16 mouse cellular contexts compared by ENCODE assay signal in genomic region chr4:43170028-43170427, GRCm38 (mm10).
A peak's percentile ranks its signal among the peaks of the same experiment; 100 is the strongest.
DNase-seq lines count a peak whose midpoint lies in the region; TF ChIP-seq lines count a peak whose summit lies in the region.
"Had no signal": no experiment of that assay in that cellular context is flagged by ENCODE, and none has a peak within 500 bp of the region (broad histone marks: within the 10 kb centered on the region; RNA-seq: fewer than 3 reads in every experiment).

No protein-coding gene starts in this region.

- peaks cover 14 to 32% of the 10 kb centered on the region in 2 experiments for H3K4me1 ChIP-seq in MEL (ENCODE audit: control insufficient read depth in 1 of 2, insufficient read depth in 2 of 2, low read length in 2 of 2)

- H3K4me3 ChIP-seq in MEL (ENCODE audit: control insufficient read depth in 1 of 2, insufficient read depth in 1 of 2, low read depth in 2 of 2, low read length in 2 of 2): no peak overlapping the region

- no peak for TF ChIP-seq CTCF in MEL (IDR thresholded peaks at IDR 0.05 in 2 of 3, conservative IDR thresholded peaks at IDR 0.05 in 1 of 3; ENCODE audit: control insufficient read depth in 1 of 3, insufficient read depth in 1 of 3, low read depth in 2 of 3, low read length in 3 of 3, poor library complexity in 1 of 3, severe bottlenecking in 1 of 3)

- no peaks in the 10 kb centered on the region for H3K79me2 ChIP-seq in MEL (ENCODE audit: control insufficient read depth, insufficient read depth, low read length, poor library complexity)

- no peak for TF ChIP-seq RAD21 in MEL (IDR thresholded peaks at IDR 0.05; ENCODE audit: low read depth, low read length)

- peaks cover 0 to 26% of the 10 kb centered on the region in 2 experiments; a peak in 2 of 4 replicates for H3K36me3 ChIP-seq in MEL (ENCODE audit: control insufficient read depth in 1 of 2, insufficient read depth in 2 of 2, low read length in 2 of 2)
- H3K36me3 ChIP-seq: G1E had no signal

- TF ChIP-seq POLR2A in MEL (IDR thresholded peaks at IDR 0.05; ENCODE audit: control insufficient read depth in 1 of 2, insufficient read depth in 1 of 2, low read depth in 1 of 2, low read length in 2 of 2, poor library complexity in 1 of 2): no peak

- no peaks in the 10 kb centered on the region for H3K27me3 ChIP-seq in MEL (ENCODE audit: control insufficient read depth in 1 of 2, insufficient read depth in 2 of 2, low read length in 2 of 2)
- H3K27me3 ChIP-seq: Patski had no signal

- H3K9me3 ChIP-seq in MEL (replicated peaks; ENCODE audit: insufficient read depth, low read length): no peaks in the 10 kb centered on the region
- H3K9me3 ChIP-seq: G1E had no signal

- DNase-seq in MEL (ENCODE audit: low read depth, low spot score): peak; percentile 57
- no peak for DNase-seq in retina, embryonic 14.5 days (ENCODE audit: low spot score)
- DNase-seq: adrenal gland, adult 2 months; adrenal gland, adult 8-10 months; adrenal gland, postnatal 10 days; adrenal gland, postnatal 14 days; adrenal gland, postnatal 25 days; adrenal gland, postnatal 36 days; B cell, adult 2 months; cerebellum, adult 11 months; cerebellum, adult 11-12 months; cerebellum, adult 18-20 months; cerebellum, adult 2 months; cerebellum, adult 8-10 months had no signal

- H3K9ac ChIP-seq in MEL (ENCODE audit: control insufficient read depth, low read depth, low read length, poor library complexity, severe bottlenecking): no peak overlapping the region

- TF ChIP-seq EP300 in MEL (IDR thresholded peaks at IDR 0.05; ENCODE audit: low read depth in 1 of 2, low read length in 2 of 2): peak; percentile 86 to 93

- no peak overlapping the region for H3K27ac ChIP-seq in MEL (ENCODE audit: control insufficient read depth, low read depth, low read length)

TF ChIP-seq in MEL, 35 proteins besides CTCF, POLR2A, EP300 and RAD21:
- no peak for TF ChIP-seq ZMIZ1 (IDR thresholded peaks at IDR 0.05; ENCODE audit: low read depth, low read length)
- peak; percentile 95 for TF ChIP-seq TCF12 (IDR thresholded peaks at IDR 0.05; ENCODE audit: low read depth, low read length)
- peak; percentile 87 for TF ChIP-seq GATA1 (IDR thresholded peaks at IDR 0.05; ENCODE audit: low read depth, low read length)
- no peak for TF ChIP-seq MEF2A (IDR thresholded peaks at IDR 0.05; ENCODE audit: extremely low read depth, insufficient replicate concordance, low read depth, low read length, poor library complexity, severe bottlenecking)
- no peak for TF ChIP-seq USF1 (IDR thresholded peaks at IDR 0.05; ENCODE audit: low read depth, low read length)
- TF ChIP-seq MYB (IDR thresholded peaks at IDR 0.05; ENCODE audit: low read depth, low read length): peak; percentile 35; the same call in 1 of the 2 replicates
- peak; percentile 65; the same call in 1 of the 2 replicates for TF ChIP-seq MAFK (IDR thresholded peaks at IDR 0.05; ENCODE audit: borderline replicate concordance, low read depth, low read length)
- TF ChIP-seq ELF1 (IDR thresholded peaks at IDR 0.05; ENCODE audit: low read depth, low read length): no peak
- no peak for TF ChIP-seq CHD1 (IDR thresholded peaks at IDR 0.05; ENCODE audit: low read depth, low read length)
- TF ChIP-seq TAL1 (IDR thresholded peaks at IDR 0.05; ENCODE audit: low read length): peak; percentile 76
- TF ChIP-seq ZNF384 (IDR thresholded peaks at IDR 0.05; ENCODE audit: low read depth, low read length): peak; percentile 86
- peak; percentile 80 for TF ChIP-seq ETS1 (IDR thresholded peaks at IDR 0.05; ENCODE audit: low read depth, low read length)
- peak; percentile 90 for TF ChIP-seq RCOR1 (IDR thresholded peaks at IDR 0.05; ENCODE audit: low read depth, low read length)
- 0 out of 2 replicates have a peak, but pooled peaks have one; percentile 31 for TF ChIP-seq SIN3A (IDR thresholded peaks at IDR 0.05; ENCODE audit: low read length)
